Mouse (Mus musculus) limb, embryonic 11.5 days (tissue): ENCODE measurements at regions not wholly inside any gene's neighbourhood (a gene's known extent, or its start where the extent isn't known, plus 50 kb on each side); places are given as distances from the start of the nearest gene placed in this dataset.

Experiments used
- ATAC-seq: fragments of 200-750 bp; cut with Nextera tagmentation; 2 replicates; pipeline ENCODE4 v1.8.0; 2017; ENCODE audit warnings: low read depth; ENCODE audit not compliant: insufficient number of reproducible peaks, low FRiP score, low TSS enrichment
- DNase-seq: peaks from one replicate; pipeline ENCODE4 v3.0.0-alpha.2; 2015; ENCODE audit warnings: low spot score
- H3K27ac ChIP-seq: fragments of 300-500 bp; sonication (generic); replicated peaks from 2 replicates; pipeline ENCODE4 v1.5.1; 2014; ENCODE audit warnings: low read depth, mild to moderate bottlenecking, low read length
- H3K27me3 ChIP-seq: fragments of 300-500 bp; sonication (generic); 2 replicates; pipeline ENCODE4 v1.6.1; 2014; ENCODE audit warnings: mild to moderate bottlenecking, low read length, mixed read lengths; ENCODE audit not compliant: control insufficient read depth, insufficient read depth
- H3K36me3 ChIP-seq: fragments of 300-500 bp; sonication (generic); 2 replicates; pipeline ENCODE4 v1.6.1; 2014; ENCODE audit warnings: mild to moderate bottlenecking, low read length, moderate library complexity, mixed read lengths; ENCODE audit not compliant: control insufficient read depth, insufficient read depth
- H3K4me1 ChIP-seq: fragments of 300-500 bp; sonication (generic); 2 replicates; pipeline ENCODE4 v1.6.1; 2014; ENCODE audit warnings: low read length, mixed read lengths; ENCODE audit not compliant: control insufficient read depth, insufficient read depth
- H3K4me2 ChIP-seq: fragments of 300-500 bp; sonication (generic); 2 replicates; pipeline ENCODE4 v1.6.1; 2014; ENCODE audit warnings: low read depth, mild to moderate bottlenecking, moderate library complexity; ENCODE audit not compliant: severe bottlenecking
- H3K4me3 ChIP-seq: fragments of 300-500 bp; sonication (generic); 2 replicates; pipeline ENCODE4 v1.5.1; 2014; ENCODE audit warnings: low read depth, low read length
- H3K9ac ChIP-seq: fragments of 300-500 bp; sonication (generic); 2 replicates; pipeline ENCODE4 v1.6.1; 2014; ENCODE audit warnings: mild to moderate bottlenecking, low read length
- H3K9me3 ChIP-seq: fragments of 300-500 bp; sonication (generic); 2 replicates; pipeline ENCODE4 v1.6.1; 2016; ENCODE audit warnings: low read length; ENCODE audit not compliant: control insufficient read depth
- WGBS: fragments of 180-500 bp; shearing (Covaris S2); extraction: QIAGEN DNeasy Blood & Tissue Kit; methylation state at CpG from one replicate; pipeline ENCODE4 v1.1.7; 2014; 5-methylcytosine and 5-hydroxymethylcytosine counted together

- Histone ChIP-seq H3K4me3 (no peak overlapping the region), H3K27me3 (no peaks in the 10 kb centered on the region), H3K36me3 (no peaks in the 10 kb centered on the region), H3K4me2 (no peak overlapping the region), H3K9me3 (no peaks in the 10 kb centered on the region), H3K27ac (peak overlapping the region; percentile 36; the same call in 1 of the 2 replicates), H3K9ac (no peak overlapping the region), H3K4me1 (peaks cover 19% of the 10 kb centered on the region)
- ATAC-seq (no peak), DNase-seq (no peak)
- 77% methylated on average over 7 of the region's 7 CpGs for WGBS
Measured at GRCm38 (mm10) chr12:73415856-73416366, 129.3 kb downstream of the Slc38a6 start.

- Histone ChIP-seq H3K27ac (no peak overlapping the region), H3K27me3 (no peaks in the 10 kb centered on the region), H3K4me2 (no peak overlapping the region), H3K9me3 (no peaks in the 10 kb centered on the region), H3K9ac (no peak overlapping the region), H3K4me1 (peaks cover 19% of the 10 kb centered on the region), H3K4me3 (no peak overlapping the region), H3K36me3 (no peaks in the 10 kb centered on the region)
- no peak for DNase-seq
- ATAC-seq = no peak
- 47% methylated on average over 15 of the region's 15 CpGs for WGBS
Measured at GRCm38 (mm10) chr12:73413439-73414196, 127.0 kb downstream of the Slc38a6 start.

- peaks cover 19% of the 10 kb centered on the region for H3K4me1 ChIP-seq
- no peaks in the 10 kb centered on the region for H3K36me3 ChIP-seq
- 76% methylated on average over 4 of the region's 4 CpGs for WGBS
- no peaks in the 10 kb centered on the region for H3K9me3 ChIP-seq
- no peak overlapping the region for H3K4me2 ChIP-seq
- no peak overlapping the region for H3K4me3 ChIP-seq
- ATAC-seq (no peak), DNase-seq (no peak)
- H3K27me3 ChIP-seq = no peaks in the 10 kb centered on the region
- no peak overlapping the region for H3K9ac ChIP-seq
- no peak overlapping the region for H3K27ac ChIP-seq
Measured at GRCm38 (mm10) chr12:73412500-73412899, 125.9 kb downstream of the Slc38a6 start.

- Histone ChIP-seq H3K9me3 (no peaks in the 10 kb centered on the region), H3K4me2 (no peak overlapping the region), H3K9ac (no peak overlapping the region), H3K4me1 (peaks cover 17% of the 10 kb centered on the region), H3K4me3 (no peak overlapping the region), H3K27ac (no peak overlapping the region), H3K27me3 (no peaks in the 10 kb centered on the region), H3K36me3 (no peaks in the 10 kb centered on the region)
- 77% methylated on average over 7 of the region's 7 CpGs for WGBS
- DNase-seq (no peak), ATAC-seq (no peak)
Measured at GRCm38 (mm10) chr12:73410924-73411323, 124.3 kb downstream of the Slc38a6 start.

- DNase-seq = no peak
- no peak overlapping the region for H3K4me3 ChIP-seq
- H3K27me3 ChIP-seq = no peaks in the 10 kb centered on the region
- H3K9ac ChIP-seq = no peak overlapping the region
- no peaks in the 10 kb centered on the region for H3K36me3 ChIP-seq
- H3K4me1 ChIP-seq = peaks cover 25% of the 10 kb centered on the region
- no peak overlapping the region for H3K4me2 ChIP-seq
- no peak for ATAC-seq
- H3K27ac ChIP-seq = no peak overlapping the region
- 91% methylated on average over 4 of the region's 4 CpGs for WGBS
- no peaks in the 10 kb centered on the region for H3K9me3 ChIP-seq
Measured at GRCm38 (mm10) chr12:73409481-73410085, 123.0 kb downstream of the Slc38a6 start.

GRCm38 (mm10) chr12:73408614-73409013 is 122.0 kb downstream of the Slc38a6 start:
- H3K27ac ChIP-seq = no peak overlapping the region
- DNase-seq (no peak), ATAC-seq (no peak)
- H3K36me3 ChIP-seq = no peaks in the 10 kb centered on the region
- H3K4me2 ChIP-seq = no peak overlapping the region
- no peak overlapping the region for H3K9ac ChIP-seq
- 78% methylated on average over 7 of the region's 7 CpGs for WGBS
- peaks cover 25% of the 10 kb centered on the region for H3K4me1 ChIP-seq
- H3K4me3 ChIP-seq = no peak overlapping the region
- H3K9me3 ChIP-seq = no peaks in the 10 kb centered on the region
- no peaks in the 10 kb centered on the region for H3K27me3 ChIP-seq

- peaks cover 24% of the 10 kb centered on the region for H3K4me1 ChIP-seq
- no peak overlapping the region for H3K9ac ChIP-seq
- no peak overlapping the region for H3K27ac ChIP-seq
- WGBS = 74% methylated on average over 11 of the region's 11 CpGs
- ATAC-seq = no peak
- no peaks in the 10 kb centered on the region for H3K9me3 ChIP-seq
- no peak overlapping the region for H3K4me2 ChIP-seq
- H3K4me3 ChIP-seq = no peak overlapping the region
- no peaks in the 10 kb centered on the region for H3K36me3 ChIP-seq
- DNase-seq = no peak
- no peaks in the 10 kb centered on the region for H3K27me3 ChIP-seq
Measured at GRCm38 (mm10) chr12:73408165-73408564, 121.6 kb downstream of the Slc38a6 start.

GRCm38 (mm10) chr12:73406556-73407087 is 120.0 kb downstream of the Slc38a6 start:
- Histone ChIP-seq H3K27ac (no peak overlapping the region), H3K36me3 (no peaks in the 10 kb centered on the region), H3K9ac (no peak overlapping the region), H3K4me2 (no peak overlapping the region), H3K9me3 (no peaks in the 10 kb centered on the region), H3K27me3 (no peaks in the 10 kb centered on the region), H3K4me3 (no peak overlapping the region), H3K4me1 (peaks cover 29% of the 10 kb centered on the region)
- 91% methylated on average over 8 of the region's 8 CpGs for WGBS
- DNase-seq (no peak), ATAC-seq (no peak)
